Mouse (Mus musculus) stomach, postnatal 0 days (tissue): ENCODE measurements at regions not wholly inside any gene's neighbourhood (a gene's known extent, or its start where the extent isn't known, plus 50 kb on each side); places are given as distances from the start of the nearest gene placed in this dataset.
A peak's percentile ranks its signal among the peaks of the same experiment; 100 is the strongest.

ENCODE experiments used
- ATAC-seq: fragments of 200-750 bp; cut with Nextera tagmentation; 2 replicates; pipeline ENCODE4 v1.8.0; 2017; ENCODE audit not compliant: low FRiP score, low TSS enrichment
- DNase-seq: peaks from one replicate; pipeline ENCODE4 v3.0.0-alpha.2; 2016; ENCODE audit warnings: low spot score
- H3K27ac ChIP-seq: fragments of 300-500 bp; sonication (generic); replicated peaks from 2 replicates; pipeline ENCODE4 v1.5.1; 2014; ENCODE audit warnings: mild to moderate bottlenecking, control low read depth
- H3K27me3 ChIP-seq: fragments of 300-500 bp; sonication (generic); 2 replicates; pipeline ENCODE4 v1.6.1; 2014; ENCODE audit warnings: low read length; ENCODE audit not compliant: control insufficient read depth, insufficient read depth
- H3K36me3 ChIP-seq: fragments of 300-500 bp; sonication (generic); 2 replicates; pipeline ENCODE4 v1.6.1; 2014; ENCODE audit warnings: low read length, mixed read lengths; ENCODE audit not compliant: control insufficient read depth, insufficient read depth
- H3K4me1 ChIP-seq: fragments of 300-500 bp; sonication (generic); replicated peaks from 2 replicates; pipeline ENCODE4 v1.6.1; 2014; ENCODE audit warnings: antibody characterized with exemption; ENCODE audit not compliant: control insufficient read depth, insufficient read depth
- H3K4me2 ChIP-seq: fragments of 300-500 bp; sonication (generic); replicated peaks from 2 replicates; pipeline ENCODE4 v1.6.1; 2014; ENCODE audit warnings: low read depth, mild to moderate bottlenecking, control low read depth, moderate library complexity
- H3K4me3 ChIP-seq: fragments of 300-500 bp; sonication (generic); 2 replicates; pipeline ENCODE4 v1.5.1; 2014; ENCODE audit warnings: low read depth, low read length, control low read depth
- H3K9ac ChIP-seq: fragments of 300-500 bp; sonication (generic); 2 replicates; pipeline ENCODE4 v1.6.1; 2014; ENCODE audit warnings: mild to moderate bottlenecking, low read length, control low read depth, mixed read lengths
- H3K9me3 ChIP-seq: fragments of 300-500 bp; sonication (generic); 2 replicates; pipeline ENCODE4 v1.6.1; 2016; ENCODE audit warnings: low read length; ENCODE audit not compliant: control insufficient read depth
- CTCF ChIP-seq: IDR thresholded peaks from 2 replicates; pipeline ENCODE4 v1.5.1; 2016; ENCODE audit warnings: antibody characterized with exemption, low read depth, mild to moderate bottlenecking, moderate library complexity
- EP300 ChIP-seq: optimal IDR thresholded peaks from 2 replicates; pipeline ENCODE3; 2016; ENCODE audit warnings: antibody characterized with exemption
- WGBS: fragments of 180-500 bp; shearing (Covaris S2); extraction: QIAGEN DNeasy Blood & Tissue Kit; methylation state at CpG from one replicate; pipeline ENCODE4 v1.1.7; 2014; 5-methylcytosine and 5-hydroxymethylcytosine counted together

GRCm38 (mm10) chr9:52500487-52500886 lies 179.1 kb downstream of the AI593442 start:
- no peak overlapping the region for H3K9ac ChIP-seq
- 77% methylated on average over 3 of the region's 3 CpGs for WGBS
- DNase-seq, result no peak
- H3K9me3 ChIP-seq, result no peaks in the 10 kb centered on the region; the same call in 1 of the 2 replicates
- H3K27me3 ChIP-seq, result no peaks in the 10 kb centered on the region
- no peak for TF ChIP-seq EP300
- no peak for TF ChIP-seq CTCF
- no peak for ATAC-seq
- no peak overlapping the region for H3K27ac ChIP-seq
- no peak overlapping the region for H3K4me2 ChIP-seq
- H3K4me3 ChIP-seq, result no peak overlapping the region
- no peaks in the 10 kb centered on the region for H3K4me1 ChIP-seq
- no peaks in the 10 kb centered on the region for H3K36me3 ChIP-seq

DNA sequence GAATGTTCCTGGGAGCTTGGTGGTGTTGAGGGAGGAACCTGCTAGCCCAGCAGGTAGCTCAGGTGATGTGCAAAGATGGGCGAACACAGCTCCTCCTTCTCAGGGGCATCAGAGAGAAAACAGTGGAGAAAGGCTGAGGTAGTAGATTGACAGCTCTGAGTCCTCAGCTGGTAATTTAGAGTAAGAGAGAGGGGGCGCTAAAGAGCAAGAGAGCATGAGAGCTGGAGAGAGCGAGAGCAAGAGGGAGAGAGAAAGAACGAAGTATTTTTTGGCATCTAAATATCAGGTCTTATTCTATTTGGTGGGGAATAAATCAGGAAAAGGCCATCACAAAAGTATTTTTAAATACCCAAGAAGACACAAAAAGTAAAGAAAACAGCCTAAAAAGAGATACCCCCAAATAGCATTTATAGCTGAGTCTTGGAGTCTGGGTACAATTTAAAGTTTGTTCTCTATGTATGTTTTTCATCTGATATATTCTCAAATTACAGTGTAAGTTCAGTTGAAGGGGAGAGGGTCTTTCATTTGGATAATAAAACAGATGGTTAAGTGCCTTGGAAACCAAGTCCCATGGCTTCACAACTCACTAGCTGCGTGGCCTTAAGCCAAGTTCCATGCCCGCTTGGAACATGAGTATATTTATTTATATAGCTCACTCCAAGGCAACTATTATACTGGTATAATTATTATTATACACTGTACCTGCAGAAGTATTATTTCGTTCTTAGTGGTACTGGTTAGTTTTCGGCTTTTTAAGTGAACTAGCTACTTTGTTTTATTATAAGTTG lies 183.9 kb downstream of the AI593442 start:
- TF ChIP-seq CTCF (peak; percentile 58), EP300 (no peak)
- no peak overlapping the region for H3K4me2 ChIP-seq
- DNase-seq (no peak), ATAC-seq (no peak)
- no peaks in the 10 kb centered on the region for H3K36me3 ChIP-seq
- no peak overlapping the region for H3K4me3 ChIP-seq
- no peaks in the 10 kb centered on the region for H3K4me1 ChIP-seq
- no peaks in the 10 kb centered on the region for H3K9me3 ChIP-seq
- no peak overlapping the region for H3K9ac ChIP-seq
- WGBS, result 57% methylated on average over 8 of the region's 8 CpGs
- H3K27ac ChIP-seq, result no peak overlapping the region
- no peaks in the 10 kb centered on the region for H3K27me3 ChIP-seq

DNA sequence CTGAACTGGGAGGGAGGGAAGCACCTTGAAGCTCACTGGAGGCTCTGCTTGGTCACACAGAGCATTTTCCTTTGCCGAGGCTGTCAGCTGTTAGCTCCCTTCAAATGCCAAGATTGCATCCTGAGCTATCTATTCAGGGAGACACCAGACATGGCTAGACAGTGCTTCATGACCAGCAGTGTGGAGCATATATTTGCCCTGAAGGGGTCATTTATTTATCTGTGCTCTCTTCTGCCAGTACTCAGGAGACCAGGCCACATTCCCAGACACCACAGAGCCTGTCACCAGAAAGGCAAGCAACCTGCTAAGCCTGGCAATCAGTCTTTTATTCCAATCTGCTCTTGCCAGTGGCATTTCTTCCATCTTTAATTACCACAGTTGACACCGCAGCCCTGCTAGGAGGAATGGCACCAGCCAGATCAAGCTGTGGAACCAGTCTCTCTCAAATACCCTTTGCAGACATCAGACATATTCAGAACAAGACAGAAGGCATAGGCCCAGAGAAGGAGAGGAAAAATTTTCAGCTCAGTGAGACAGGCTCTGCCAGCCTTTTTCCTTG lies 186.6 kb downstream of the AI593442 start:
- Histone ChIP-seq H3K9me3 (no peaks in the 10 kb centered on the region), H3K4me2 (no peak overlapping the region), H3K4me3 (no peak overlapping the region), H3K36me3 (no peaks in the 10 kb centered on the region), H3K9ac (no peak overlapping the region), H3K4me1 (no peaks in the 10 kb centered on the region), H3K27ac (no peak overlapping the region), H3K27me3 (no peaks in the 10 kb centered on the region)
- no peak for TF ChIP-seq EP300
- no peak for TF ChIP-seq CTCF
- 65% methylated on average over 2 of the region's 2 CpGs for WGBS
- no peak for ATAC-seq
- DNase-seq, result no peak

GRCm38 (mm10) chr9:52473555-52474196 lies 205.9 kb downstream of the AI593442 start:
- Histone ChIP-seq H3K4me3 (no peak overlapping the region), H3K9me3 (no peaks in the 10 kb centered on the region), H3K36me3 (no peaks in the 10 kb centered on the region), H3K27me3 (no peaks in the 10 kb centered on the region), H3K4me1 (no peaks in the 10 kb centered on the region), H3K9ac (no peak overlapping the region), H3K27ac (no peak overlapping the region), H3K4me2 (no peak overlapping the region)
- TF ChIP-seq CTCF (no peak), EP300 (no peak)
- 67% methylated on average over 11 of the region's 11 CpGs for WGBS
- no peak for ATAC-seq
- DNase-seq, result no peak

- H3K4me3 ChIP-seq, result no peak overlapping the region
- 73% methylated on average over 8 of the region's 8 CpGs for WGBS
- H3K9me3 ChIP-seq, result no peaks in the 10 kb centered on the region
- no peaks in the 10 kb centered on the region for H3K36me3 ChIP-seq
- DNase-seq, result no peak
- H3K9ac ChIP-seq, result no peak overlapping the region
- H3K4me2 ChIP-seq, result no peak overlapping the region
- no peaks in the 10 kb centered on the region for H3K27me3 ChIP-seq
- H3K27ac ChIP-seq, result no peak overlapping the region
- H3K4me1 ChIP-seq, result no peaks in the 10 kb centered on the region
- no peak for TF ChIP-seq EP300
- no peak for TF ChIP-seq CTCF
- ATAC-seq, result no peak
Measured at GRCm38 (mm10) chr9:52472859-52473258, 206.7 kb downstream of the AI593442 start.

DNA sequence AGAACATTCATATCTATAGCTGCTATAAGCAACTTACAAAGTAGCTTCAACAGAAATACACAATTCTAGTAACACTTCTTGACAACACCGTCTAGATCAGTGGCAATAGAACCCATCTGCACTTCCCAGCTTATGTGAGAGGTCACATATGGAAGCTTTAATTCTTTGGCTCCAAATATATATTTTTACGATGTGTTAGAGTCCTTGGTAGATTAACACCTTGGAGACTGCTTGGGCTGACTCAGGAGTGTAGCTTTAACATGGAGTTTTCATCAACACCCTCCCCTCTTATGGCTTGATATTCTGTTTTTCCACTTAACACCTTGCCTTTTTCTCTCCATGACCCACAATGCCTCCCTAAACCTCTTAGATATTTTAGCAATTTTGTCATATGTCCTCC lies 221.1 kb downstream of the AI593442 start:
- WGBS, result 72% methylated on average over 2 of the region's 2 CpGs
- Histone ChIP-seq H3K36me3 (no peaks in the 10 kb centered on the region), H3K27ac (no peak overlapping the region), H3K9me3 (no peaks in the 10 kb centered on the region), H3K4me3 (no peak overlapping the region), H3K27me3 (no peaks in the 10 kb centered on the region), H3K4me1 (no peaks in the 10 kb centered on the region), H3K4me2 (no peak overlapping the region), H3K9ac (no peak overlapping the region)
- DNase-seq, result no peak
- TF ChIP-seq EP300 (no peak), CTCF (no peak)
- ATAC-seq, result no peak
